Mouse (Mus musculus) MEL-GATA-1-ER (cell line): ENCODE data around the gene Commd2.

ENCODE experiments used
- DNase-seq: peaks from one replicate; pipeline ENCODE4 v3.0.0-alpha.2; 2012; ENCODE audit warnings: low read depth; ENCODE audit errors: extremely low read depth

Gene Commd2

GRCm38 (mm10) chr3:57651231-57651864, at the start of gene Commd2:
Commd2 (minus strand) TSS chr3:57651715.
- DNase-seq, result peak; percentile 73

- DNase-seq, result no peak
Measured at GRCm38 (mm10) chr3:57696779-57697178, 45.3 kb upstream of the Commd2 start.

- DNase-seq, result no peak
Measured at GRCm38 (mm10) chr3:57696249-57696648, 44.7 kb upstream of the Commd2 start.

GRCm38 (mm10) chr3:57692719-57693118, 41.2 kb upstream of the Commd2 start, which contains the start of gene Ankub1:
Ankub1 (minus strand) TSS chr3:57692799.
- no peak for DNase-seq

GRCm38 (mm10) chr3:57691772-57692171, 40.3 kb upstream of the Commd2 start:
- no peak for DNase-seq

- DNase-seq, result no peak
Measured at GRCm38 (mm10) chr3:57677786-57678185, 26.3 kb upstream of the Commd2 start.

- no peak for DNase-seq
Measured at GRCm38 (mm10) chr3:57674075-57674474, 22.6 kb upstream of the Commd2 start.

- DNase-seq, result no peak
Measured at GRCm38 (mm10) chr3:57673586-57673985, 22.1 kb upstream of the Commd2 start.

GRCm38 (mm10) chr3:57667054-57667723, 15.7 kb upstream of the Commd2 start:
- DNase-seq, result peak; percentile 85

- no peak for DNase-seq
Measured at GRCm38 (mm10) chr3:57665880-57666279, 14.4 kb upstream of the Commd2 start.

GRCm38 (mm10) chr3:57664682-57665081, 13.2 kb upstream of the Commd2 start:
- no peak for DNase-seq

- DNase-seq, result peak; percentile 56
Measured at GRCm38 (mm10) chr3:57663731-57664130, 12.2 kb upstream of the Commd2 start.

GRCm38 (mm10) chr3:57658608-57659007, 7.1 kb upstream of the Commd2 start:
- DNase-seq, result no peak

GRCm38 (mm10) chr3:57653646-57654045, 2.1 kb upstream of the Commd2 start:
- no peak for DNase-seq

- no peak for DNase-seq
Measured at GRCm38 (mm10) chr3:57652485-57652884, 970 bp upstream of the Commd2 start.

GRCm38 (mm10) chr3:57651865-57652259, 347 bp upstream of the Commd2 start:
- no peak for DNase-seq

- no peak for DNase-seq
Measured at GRCm38 (mm10) chr3:57643191-57643590, 8.3 kb downstream of the Commd2 start.

- no peak for DNase-seq
Measured at GRCm38 (mm10) chr3:57637596-57637995, 13.9 kb downstream of the Commd2 start.

GRCm38 (mm10) chr3:57634763-57635487, 16.6 kb downstream of the Commd2 start:
- DNase-seq, result no peak

GRCm38 (mm10) chr3:57626954-57627513, 24.5 kb downstream of the Commd2 start:
- no peak for DNase-seq

GRCm38 (mm10) chr3:57625275-57625997, 26.1 kb downstream of the Commd2 start:
- DNase-seq, result peak; percentile 58
